Mouse (Mus musculus) cerebellum, postnatal 4 days (tissue): ENCODE results near the gene Olfr122.

Source experiments
- DNase-seq, 2 experiments: peaks; one replicate each; pipeline ENCODE4 v3.0.0; 2022; ENCODE audit warnings: low spot score in 2 of 2, mixed read lengths in 1 of 2

Gene Olfr122

DNA sequence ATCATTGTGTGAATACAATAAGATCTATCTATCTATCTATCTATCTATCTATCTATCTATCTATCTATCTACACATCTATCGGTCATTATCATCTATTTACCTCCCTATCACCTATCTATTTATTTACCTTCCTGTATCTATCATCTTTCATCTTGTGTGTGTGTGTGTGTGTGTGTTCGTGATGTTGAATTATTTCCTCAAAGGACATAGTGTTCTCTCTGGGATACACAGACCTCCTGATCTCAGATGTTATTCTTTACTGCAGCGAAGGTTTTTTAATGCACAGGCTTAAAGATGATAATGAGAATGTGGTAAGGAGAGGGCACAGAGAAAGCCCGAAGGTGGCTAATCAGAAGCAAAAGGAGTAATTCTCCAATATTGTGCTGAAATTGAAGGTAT, at the start of gene Olfr122:
Gene Olfr122 (plus strand): TSS at position 301 of the 400 bp plus-strand sequence.
- no peak for DNase-seq

DNA sequence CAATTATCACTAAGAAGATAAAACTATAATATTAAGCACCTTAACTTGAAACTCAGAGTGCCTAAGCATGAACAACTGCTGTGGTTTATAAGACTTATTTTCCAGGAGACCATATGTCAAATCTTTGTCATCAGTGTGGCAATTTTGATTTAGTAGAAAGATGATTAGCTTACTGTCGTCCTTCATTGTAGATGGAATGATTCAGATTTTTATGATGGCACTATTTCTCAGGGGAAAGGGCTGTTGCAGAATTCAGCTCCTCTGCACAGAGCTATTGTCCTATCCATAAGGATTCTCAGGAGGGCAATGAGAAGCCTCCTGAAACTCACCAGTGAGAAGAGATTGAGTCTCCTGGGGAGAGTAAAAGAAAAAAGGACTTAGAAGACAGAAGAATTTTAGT, 46.9 kb upstream of the Olfr122 start, which contains the start of gene Olfr120:
Gene Olfr120 (plus strand): TSS at position 301 of the 400 bp plus-strand sequence.
- DNase-seq: no peak

DNA sequence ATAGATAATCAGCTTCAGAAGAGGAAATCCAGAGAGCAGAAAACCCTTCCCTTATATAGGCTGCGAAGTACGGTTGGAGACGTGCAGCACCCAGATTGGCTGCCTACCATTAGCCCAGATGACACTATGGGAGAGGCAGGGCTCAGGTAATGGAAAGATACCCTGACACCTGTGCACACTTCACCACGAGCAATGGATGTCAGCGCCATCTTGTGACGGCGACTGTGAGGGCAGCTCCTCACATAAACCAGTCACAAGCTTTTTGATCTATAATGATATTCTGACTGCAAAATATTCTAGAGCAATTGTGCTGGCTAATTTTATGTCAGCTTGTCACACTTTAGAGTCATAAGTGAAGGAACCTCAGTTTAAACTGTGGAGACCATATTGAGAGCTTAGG, 30.3 kb upstream of the Olfr122 start:
- no peak for DNase-seq

DNA sequence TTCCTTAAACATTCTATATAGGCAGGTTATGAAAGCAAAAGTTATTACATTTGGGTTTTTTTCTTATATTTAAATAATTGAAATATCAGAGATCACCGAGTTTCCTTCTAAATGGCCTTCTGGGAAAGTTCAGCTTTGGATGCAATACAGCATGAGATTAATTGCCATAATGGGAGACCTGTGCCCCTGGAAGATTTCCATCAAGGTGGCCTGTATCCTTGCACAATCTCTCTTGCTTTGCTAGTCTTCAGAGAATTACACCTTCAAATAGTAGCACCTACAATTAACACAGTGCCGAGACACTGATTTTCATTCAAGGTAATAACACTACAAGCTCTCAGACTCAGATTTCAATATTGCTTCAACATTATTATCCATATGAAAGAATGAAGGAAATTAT, 24.8 kb downstream of the Olfr122 start, which contains the start of gene Olfr123:
Gene Olfr123 (plus strand): TSS at position 301 of the 400 bp plus-strand sequence.
- DNase-seq: no peak

- no peak for DNase-seq
Observed at GRCm38 (mm10) chr17:37799588-37799987, 31.2 kb downstream of the Olfr122 start, which contains the start of gene Olfr124. Gene Olfr124, plus strand, starts transcription at chr17:37799888.
